Mouse (Mus musculus) adrenal gland, adult 10 weeks (tissue): ENCODE data around the gene Edn3. TPM values are rescaled to one million over a fixed set of nuclear protein-coding genes. Genes with fewer than 3 reads are reported as not detected.

ENCODE experiments used
- polyA plus RNA-seq: library from polyadenylated mRNA; stranded (reverse); fragments of 350-450 nt; fragmentation: Illumina TruSeq; extraction: RNeasy Lipid Tissue Mini Kit (QIAGEN cat#74804); gene quantifications from one replicate; pipeline ENCODE4 v1.2.3, GENCODE M21; 2014; ENCODE audit warnings: low read depth, low replicate concordance

Edn3 gene
- polyA plus RNA-seq: 47.2 TPM

DNA sequence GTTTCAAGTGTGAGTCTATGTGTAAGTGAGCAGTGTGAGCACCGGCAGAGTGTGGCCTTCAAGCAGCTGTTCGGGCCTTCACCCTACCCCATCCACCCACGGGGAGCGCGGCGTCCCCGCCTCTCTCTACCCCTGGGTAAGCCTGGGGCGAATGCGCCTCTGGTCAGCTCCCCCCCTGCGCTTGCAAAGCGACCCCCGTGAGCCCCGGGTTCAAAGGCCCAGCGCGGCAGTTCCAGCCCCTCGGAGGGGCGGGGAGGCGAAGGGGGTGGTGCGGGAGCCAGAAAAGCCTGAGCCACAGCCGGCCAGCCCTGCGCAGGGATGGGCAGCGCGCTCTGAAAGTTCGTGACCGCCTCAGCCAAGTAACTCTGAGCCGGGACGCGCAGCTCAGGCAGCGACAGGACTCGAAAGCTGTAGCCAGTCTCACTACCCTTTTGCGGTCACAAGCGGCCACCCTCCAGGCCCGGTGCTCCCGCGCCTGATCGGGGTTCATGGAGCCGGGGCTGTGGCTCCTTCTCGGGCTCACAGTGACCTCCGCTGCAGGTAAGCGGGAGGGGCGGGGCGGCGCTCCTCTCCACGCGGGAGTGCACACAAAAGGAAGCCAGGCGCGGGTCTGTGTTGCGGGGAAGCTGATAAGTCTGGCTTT is at the start of gene Edn3:
Gene Edn3 (plus strand): TSS at position 141 of the 643 bp plus-strand sequence.

Other genes with a start within 250 kb of the Edn3 start
- 0.06 TPM for gene Zfp831, start 117.1 kb upstream of the Edn3 start, polyA plus RNA-seq
- gene Gm14444, start 249.6 kb downstream of the Edn3 start, polyA plus RNA-seq: 0.87 TPM